Mouse (Mus musculus): ENCODE data around the gene Gm20747.
"Not testable (repeated sequence)": the region's sequence is repeated elsewhere in the genome, so short reads cannot be mapped to it uniquely, and the experiment has no call there.

Gene Gm20747

GRCm38 (mm10) chrY:53418191-53418590, at the start of gene Gm20747:
Gene Gm20747 (minus strand): TSS chrY:53418291.
- DNase-seq = not testable (repeated sequence)

Measured in cerebellum, postnatal 14 days (tissue).